Mouse (Mus musculus) heart, embryonic 13.5 days (tissue): ENCODE data around the gene Bend5. TPM values are rescaled to one million over a fixed set of nuclear protein-coding genes. Genes with fewer than 3 reads are reported as not detected.

Experiments
- ATAC-seq: fragments of 200-750 bp; cut with Nextera tagmentation; 2 replicates; pipeline ENCODE4 v1.8.0; 2017; ENCODE audit warnings: moderate TSS enrichment; ENCODE audit not compliant: insufficient number of reproducible peaks, low FRiP score, low TSS enrichment; ENCODE audit errors: extremely low read depth
- H3K27ac ChIP-seq: fragments of 300-500 bp; sonication (generic); replicated peaks from 2 replicates; pipeline ENCODE4 v1.5.1; 2015; ENCODE audit warnings: moderate library complexity, mild to moderate bottlenecking, inconsistent platforms
- H3K27me3 ChIP-seq: fragments of 300-500 bp; sonication (generic); replicated peaks from 2 replicates; pipeline ENCODE4 v1.6.1; 2015; ENCODE audit warnings: mild to moderate bottlenecking, inconsistent platforms
- H3K36me3 ChIP-seq: fragments of 300-500 bp; sonication (generic); 2 replicates; pipeline ENCODE4 v1.6.1; 2015; ENCODE audit warnings: mild to moderate bottlenecking, inconsistent platforms
- H3K4me1 ChIP-seq: fragments of 300-500 bp; sonication (generic); 2 replicates; pipeline ENCODE4 v1.6.1; 2015; ENCODE audit warnings: inconsistent platforms
- H3K4me2 ChIP-seq: fragments of 300-500 bp; sonication (generic); 2 replicates; pipeline ENCODE4 v1.6.1; 2015; ENCODE audit warnings: inconsistent platforms, mild to moderate bottlenecking, moderate library complexity
- H3K4me3 ChIP-seq: fragments of 300-500 bp; sonication (generic); 2 replicates; pipeline ENCODE4 v1.5.1; 2015; ENCODE audit warnings: moderate library complexity, mild to moderate bottlenecking, inconsistent platforms
- H3K9ac ChIP-seq: fragments of 300-500 bp; sonication (generic); 2 replicates; pipeline ENCODE4 v1.6.1; 2015; ENCODE audit warnings: inconsistent platforms, mild to moderate bottlenecking, moderate library complexity
- H3K9me3 ChIP-seq: fragments of 300-500 bp; sonication (generic); 2 replicates; pipeline ENCODE4 v1.6.1; 2016; ENCODE audit warnings: inconsistent platforms
- WGBS: fragments of 180-500 bp; shearing (Covaris S2); methylation state at CpG from one replicate; pipeline ENCODE4 v1.1.7; 2015; ENCODE audit warnings: mixed read lengths; 5-methylcytosine and 5-hydroxymethylcytosine counted together
- polyA plus RNA-seq: library from polyadenylated mRNA; unstranded; fragments of >200 nt; fragmentation: Nextera tagmentation; extraction: Ambion mirVana; gene quantifications from 2 replicates; pipeline ENCODE4 v1.2.1, GENCODE M21; 2015

The Bend5 gene
- polyA plus RNA-seq, 1 experiment from 2014 or later: 16.6 TPM

- 76% methylated on average over 2 of the region's 2 CpGs for WGBS
- peaks cover 4% of the 10 kb centered on the region; the same call in 1 of the 2 replicates for H3K4me1 ChIP-seq
- H3K9ac ChIP-seq: no peak overlapping the region
- H3K9me3 ChIP-seq: no peaks in the 10 kb centered on the region
- no peak overlapping the region for H3K4me2 ChIP-seq
- no peaks in the 10 kb centered on the region for H3K36me3 ChIP-seq
- no peak overlapping the region for H3K27ac ChIP-seq
- H3K4me3 ChIP-seq: no peak overlapping the region
- no peak for ATAC-seq
- no peaks in the 10 kb centered on the region for H3K27me3 ChIP-seq
Observed at GRCm38 (mm10) chr4:111467293-111467773, 52.5 kb downstream of the Bend5 start.

GRCm38 (mm10) chr4:111467796-111468195, 53.0 kb downstream of the Bend5 start:
- no peaks in the 10 kb centered on the region for H3K36me3 ChIP-seq
- H3K9me3 ChIP-seq: no peaks in the 10 kb centered on the region
- peaks cover 4% of the 10 kb centered on the region; the same call in 1 of the 2 replicates for H3K4me1 ChIP-seq
- no peaks in the 10 kb centered on the region for H3K27me3 ChIP-seq
- no peak overlapping the region for H3K9ac ChIP-seq
- H3K4me2 ChIP-seq: no peak overlapping the region
- WGBS: 81% methylated on average over 4 of the region's 4 CpGs
- ATAC-seq: no peak
- H3K4me3 ChIP-seq: no peak overlapping the region
- no peak overlapping the region for H3K27ac ChIP-seq

- no peak overlapping the region for H3K4me3 ChIP-seq
- H3K9ac ChIP-seq: no peak overlapping the region
- H3K27me3 ChIP-seq: no peaks in the 10 kb centered on the region
- WGBS: 69% methylated on average over 2 of the region's 2 CpGs
- H3K4me1 ChIP-seq: peaks cover 4% of the 10 kb centered on the region; the same call in 1 of the 2 replicates
- H3K4me2 ChIP-seq: no peak overlapping the region
- ATAC-seq: no peak
- H3K36me3 ChIP-seq: no peaks in the 10 kb centered on the region
- H3K9me3 ChIP-seq: no peaks in the 10 kb centered on the region
- no peak overlapping the region for H3K27ac ChIP-seq
Observed at GRCm38 (mm10) chr4:111469847-111470246, 55.0 kb downstream of the Bend5 start.

GRCm38 (mm10) chr4:111471726-111472125, 56.9 kb downstream of the Bend5 start:
- H3K27me3 ChIP-seq: no peaks in the 10 kb centered on the region
- H3K36me3 ChIP-seq: no peaks in the 10 kb centered on the region
- H3K4me2 ChIP-seq: no peak overlapping the region
- no peak for ATAC-seq
- H3K4me1 ChIP-seq: peaks cover 4% of the 10 kb centered on the region; the same call in 1 of the 2 replicates
- no peak overlapping the region for H3K27ac ChIP-seq
- no peak overlapping the region for H3K4me3 ChIP-seq
- no peak overlapping the region for H3K9ac ChIP-seq
- no peaks in the 10 kb centered on the region for H3K9me3 ChIP-seq
- WGBS: 62% methylated on average over 3 of the region's 3 CpGs

GRCm38 (mm10) chr4:111472511-111472910, 57.7 kb downstream of the Bend5 start:
- H3K4me3 ChIP-seq: no peak overlapping the region

GRCm38 (mm10) chr4:111473014-111473413, 58.2 kb downstream of the Bend5 start:
- no peak overlapping the region for H3K27ac ChIP-seq
- WGBS: 71% methylated on average over 1 of the region's 1 CpGs
- no peak overlapping the region for H3K4me3 ChIP-seq
- ATAC-seq: no peak
- no peaks in the 10 kb centered on the region for H3K36me3 ChIP-seq
- no peak overlapping the region for H3K9ac ChIP-seq
- no peak overlapping the region for H3K4me2 ChIP-seq
- no peaks in the 10 kb centered on the region for H3K9me3 ChIP-seq
- no peaks in the 10 kb centered on the region for H3K27me3 ChIP-seq
- H3K4me1 ChIP-seq: peaks cover 6% of the 10 kb centered on the region; the same call in 1 of the 2 replicates

More at GRCm38 (mm10) chr4:111472511-111472910, 57.7 kb downstream of the Bend5 start:
- no peaks in the 10 kb centered on the region for H3K9me3 ChIP-seq
- WGBS: 68% methylated on average over 3 of the region's 3 CpGs
- H3K9ac ChIP-seq: no peak overlapping the region
- H3K27ac ChIP-seq: no peak overlapping the region
- H3K4me2 ChIP-seq: no peak overlapping the region
- H3K4me1 ChIP-seq: peaks cover 1% of the 10 kb centered on the region
- ATAC-seq: no peak
- H3K27me3 ChIP-seq: no peaks in the 10 kb centered on the region
- H3K36me3 ChIP-seq: no peaks in the 10 kb centered on the region

GRCm38 (mm10) chr4:111475374-111475971, 60.7 kb downstream of the Bend5 start:
- Histone ChIP-seq H3K27me3 (no peaks in the 10 kb centered on the region), H3K4me1 (peaks cover 12% of the 10 kb centered on the region), H3K4me3 (no peak overlapping the region), H3K36me3 (no peaks in the 10 kb centered on the region), H3K9me3 (no peaks in the 10 kb centered on the region), H3K27ac (no peak overlapping the region), H3K9ac (no peak overlapping the region), H3K4me2 (no peak overlapping the region)
- ATAC-seq: no peak
- WGBS: 74% methylated on average over 10 of the region's 10 CpGs

GRCm38 (mm10) chr4:111477507-111477906, 62.7 kb downstream of the Bend5 start:
- H3K36me3 ChIP-seq: no peaks in the 10 kb centered on the region
- no peak overlapping the region for H3K9ac ChIP-seq
- no peak overlapping the region for H3K4me2 ChIP-seq
- WGBS: 35% methylated on average over 4 of the region's 4 CpGs
- H3K4me3 ChIP-seq: no peak overlapping the region
- peaks cover 12% of the 10 kb centered on the region for H3K4me1 ChIP-seq
- H3K27me3 ChIP-seq: no peaks in the 10 kb centered on the region
- no peaks in the 10 kb centered on the region for H3K9me3 ChIP-seq
- no peak overlapping the region for H3K27ac ChIP-seq
- no peak for ATAC-seq

GRCm38 (mm10) chr4:111483499-111483898, 68.7 kb downstream of the Bend5 start:
- no peaks in the 10 kb centered on the region for H3K36me3 ChIP-seq
- H3K4me1 ChIP-seq: peaks cover 20% of the 10 kb centered on the region
- H3K4me3 ChIP-seq: no peak overlapping the region
- 55% methylated on average over 5 of the region's 5 CpGs for WGBS
- no peak overlapping the region for H3K4me2 ChIP-seq
- H3K9ac ChIP-seq: no peak overlapping the region
- no peaks in the 10 kb centered on the region for H3K27me3 ChIP-seq
- ATAC-seq: no peak
- H3K27ac ChIP-seq: no peak overlapping the region
- no peaks in the 10 kb centered on the region for H3K9me3 ChIP-seq

GRCm38 (mm10) chr4:111485189-111485588, 70.4 kb downstream of the Bend5 start:
- H3K36me3 ChIP-seq: no peaks in the 10 kb centered on the region
- no peak overlapping the region for H3K4me2 ChIP-seq
- no peak overlapping the region for H3K4me3 ChIP-seq
- H3K27me3 ChIP-seq: no peaks in the 10 kb centered on the region
- H3K4me1 ChIP-seq: peaks cover 19% of the 10 kb centered on the region
- WGBS: 51% methylated on average over 5 of the region's 5 CpGs
- no peak overlapping the region for H3K9ac ChIP-seq
- H3K27ac ChIP-seq: no peak overlapping the region
- no peaks in the 10 kb centered on the region for H3K9me3 ChIP-seq
- no peak; the same call in 1 of the 2 replicates for ATAC-seq

- H3K27ac ChIP-seq: no peak overlapping the region
- H3K9me3 ChIP-seq: no peaks in the 10 kb centered on the region
- H3K9ac ChIP-seq: no peak overlapping the region
- 61% methylated on average over 5 of the region's 5 CpGs for WGBS
- no peaks in the 10 kb centered on the region for H3K36me3 ChIP-seq
- no peaks in the 10 kb centered on the region for H3K27me3 ChIP-seq
- no peak overlapping the region for H3K4me3 ChIP-seq
- peaks cover 19% of the 10 kb centered on the region for H3K4me1 ChIP-seq
- ATAC-seq: no peak
- H3K4me2 ChIP-seq: no peak overlapping the region
Observed at GRCm38 (mm10) chr4:111486187-111486586, 71.4 kb downstream of the Bend5 start.

GRCm38 (mm10) chr4:111487233-111487843, 72.5 kb downstream of the Bend5 start:
- Histone ChIP-seq H3K4me2 (no peak overlapping the region), H3K4me1 (peaks cover 19% of the 10 kb centered on the region), H3K9me3 (no peaks in the 10 kb centered on the region), H3K36me3 (no peaks in the 10 kb centered on the region), H3K27me3 (no peaks in the 10 kb centered on the region), H3K9ac (no peak overlapping the region), H3K4me3 (no peak overlapping the region), H3K27ac (no peak overlapping the region)
- no peak for ATAC-seq
- WGBS: 81% methylated on average over 4 of the region's 4 CpGs
